Mouse (Mus musculus): ENCODE measurements around the gene A3galt2. TPM values are rescaled to one million over a fixed set of nuclear protein-coding genes. Genes with fewer than 3 reads are reported as not detected.

Gene A3galt2
- polyA plus RNA-seq, 1 experiment from 2014 or later: 0.27 TPM

GRCm38 (mm10) chr4:128803569-128803968 is 48.4 kb downstream of the A3galt2 start:
- Histone ChIP-seq H3K27ac (ENCODE audit: low read length) (no peak overlapping the region), H3K9ac (replicated peaks; ENCODE audit: low read depth, low read length) (no peak overlapping the region), H3K36me3 (ENCODE audit: control insufficient read depth, insufficient read depth, low read length) (no peaks in the 10 kb centered on the region), H3K4me2 (replicated peaks; ENCODE audit: low read depth, low read length) (peak overlapping the region; percentile 95), H3K9me3 (ENCODE audit: control insufficient read depth, low read depth, low read length) (no peaks in the 10 kb centered on the region), H3K4me3 (ENCODE audit: low read depth, low read length) (peak overlapping the region; percentile 79; the same call in 1 of the 2 replicates), H3K4me1 (ENCODE audit: control insufficient read depth, insufficient read depth, low read length) (peaks cover 31% of the 10 kb centered on the region), H3K27me3 (ENCODE audit: control insufficient read depth, insufficient read depth, low read length) (no peaks in the 10 kb centered on the region)
- WGBS: 40% methylated on average over 5 of the region's 5 CpGs
- ATAC-seq (ENCODE audit: insufficient number of reproducible peaks, insufficient read depth, low FRiP score, low read depth): no peak

- Histone ChIP-seq H3K4me2 (replicated peaks; ENCODE audit: low read depth, low read length) (peak overlapping the region; percentile 95), H3K4me3 (ENCODE audit: low read depth, low read length) (peak overlapping the region; percentile 79), H3K27me3 (ENCODE audit: control insufficient read depth, insufficient read depth, low read length) (no peaks in the 10 kb centered on the region), H3K4me1 (ENCODE audit: control insufficient read depth, insufficient read depth, low read length) (peaks cover 24% of the 10 kb centered on the region), H3K36me3 (ENCODE audit: control insufficient read depth, insufficient read depth, low read length) (no peaks in the 10 kb centered on the region), H3K9me3 (ENCODE audit: control insufficient read depth, low read depth, low read length) (no peaks in the 10 kb centered on the region), H3K27ac (ENCODE audit: low read length) (peak overlapping the region; percentile 91; the same call in 1 of the 2 replicates), H3K9ac (replicated peaks; ENCODE audit: low read depth, low read length) (peak overlapping the region; percentile 99)
- no peak for ATAC-seq (ENCODE audit: insufficient number of reproducible peaks, insufficient read depth, low FRiP score, low read depth)
- WGBS: 5% methylated on average over 6 of the region's 6 CpGs
Measured at GRCm38 (mm10) chr4:128804426-128805149, 49.4 kb downstream of the A3galt2 start.

GRCm38 (mm10) chr4:128805150-128806042 is 50.2 kb downstream of the A3galt2 start:
- H3K4me1 ChIP-seq (ENCODE audit: control insufficient read depth, insufficient read depth, low read length): peaks cover 24% of the 10 kb centered on the region
- no peaks in the 10 kb centered on the region for H3K36me3 ChIP-seq (ENCODE audit: control insufficient read depth, insufficient read depth, low read length)
- H3K27me3 ChIP-seq (ENCODE audit: control insufficient read depth, insufficient read depth, low read length): no peaks in the 10 kb centered on the region
- H3K4me3 ChIP-seq (ENCODE audit: low read depth, low read length): peak overlapping the region; percentile 79
- no peaks in the 10 kb centered on the region for H3K9me3 ChIP-seq (ENCODE audit: control insufficient read depth, low read depth, low read length)
- H3K9ac ChIP-seq (replicated peaks; ENCODE audit: low read depth, low read length): peak overlapping the region; percentile 99
- WGBS: under 1% methylated on average over 61 of the region's 74 CpGs
- ATAC-seq (ENCODE audit: insufficient number of reproducible peaks, insufficient read depth, low FRiP score, low read depth): no peak
- peak overlapping the region; percentile 95 for H3K4me2 ChIP-seq (replicated peaks; ENCODE audit: low read depth, low read length)
- H3K27ac ChIP-seq (ENCODE audit: low read length): peak overlapping the region; percentile 91

GRCm38 (mm10) chr4:128806043-128806826 is 51.1 kb downstream of the A3galt2 start, which contains the start of gene Zfp362:
Gene Zfp362, minus strand, starts transcription at chr4:128806045.
- under 1% methylated on average over 69 of the region's 111 CpGs for WGBS
- peak within 1 kb of the TSS; percentile 79 for H3K4me3 ChIP-seq (ENCODE audit: low read depth, low read length)
- H3K27ac ChIP-seq (ENCODE audit: low read length): peak within 1 kb of the TSS; percentile 98
- H3K4me1 ChIP-seq (ENCODE audit: control insufficient read depth, insufficient read depth, low read length): peaks cover 24% of the 10 kb centered on the region
- peak; percentile 60; the same call in 1 of the 2 replicates for ATAC-seq (ENCODE audit: insufficient number of reproducible peaks, insufficient read depth, low FRiP score, low read depth)
- peak within 1 kb of the TSS; percentile 95 for H3K4me2 ChIP-seq (replicated peaks; ENCODE audit: low read depth, low read length)
- H3K27me3 ChIP-seq (ENCODE audit: control insufficient read depth, insufficient read depth, low read length): no peaks in the 10 kb centered on the region
- no peaks in the 10 kb centered on the region for H3K9me3 ChIP-seq (ENCODE audit: control insufficient read depth, low read depth, low read length)
- peak within 1 kb of the TSS; percentile 99 for H3K9ac ChIP-seq (replicated peaks; ENCODE audit: low read depth, low read length)
- no peaks in the 10 kb centered on the region for H3K36me3 ChIP-seq (ENCODE audit: control insufficient read depth, insufficient read depth, low read length)

GRCm38 (mm10) chr4:128806827-128807179 is 51.6 kb downstream of the A3galt2 start:
- peak overlapping the region; percentile 99 for H3K9ac ChIP-seq (replicated peaks; ENCODE audit: low read depth, low read length)
- H3K4me2 ChIP-seq (replicated peaks; ENCODE audit: low read depth, low read length): peak overlapping the region; percentile 95
- H3K4me1 ChIP-seq (ENCODE audit: control insufficient read depth, insufficient read depth, low read length): peaks cover 24% of the 10 kb centered on the region
- ATAC-seq (ENCODE audit: insufficient number of reproducible peaks, insufficient read depth, low FRiP score, low read depth): peak; percentile 62; the same call in 1 of the 2 replicates
- no peaks in the 10 kb centered on the region for H3K9me3 ChIP-seq (ENCODE audit: control insufficient read depth, low read depth, low read length)
- under 1% methylated on average over 14 of the region's 15 CpGs for WGBS
- peak overlapping the region; percentile 98 for H3K27ac ChIP-seq (ENCODE audit: low read length)
- H3K27me3 ChIP-seq (ENCODE audit: control insufficient read depth, insufficient read depth, low read length): no peaks in the 10 kb centered on the region
- H3K4me3 ChIP-seq (ENCODE audit: low read depth, low read length): peak overlapping the region; percentile 79
- H3K36me3 ChIP-seq (ENCODE audit: control insufficient read depth, insufficient read depth, low read length): no peaks in the 10 kb centered on the region

GRCm38 (mm10) chr4:128811382-128812056 is 56.4 kb downstream of the A3galt2 start:
- H3K4me2 ChIP-seq (replicated peaks; ENCODE audit: low read depth, low read length): peak overlapping the region; percentile 46
- H3K9ac ChIP-seq (replicated peaks; ENCODE audit: low read depth, low read length): peak overlapping the region; percentile 54
- no peaks in the 10 kb centered on the region for H3K36me3 ChIP-seq (ENCODE audit: control insufficient read depth, insufficient read depth, low read length)
- H3K27me3 ChIP-seq (ENCODE audit: control insufficient read depth, insufficient read depth, low read length): no peaks in the 10 kb centered on the region
- peak overlapping the region; percentile 54 for H3K4me3 ChIP-seq (ENCODE audit: low read depth, low read length)
- ATAC-seq (ENCODE audit: insufficient number of reproducible peaks, insufficient read depth, low FRiP score, low read depth): peak; percentile 88
- WGBS: 10% methylated on average over 16 of the region's 16 CpGs
- no peaks in the 10 kb centered on the region for H3K9me3 ChIP-seq (ENCODE audit: control insufficient read depth, low read depth, low read length)
- peak overlapping the region; percentile 49; the same call in 1 of the 2 replicates for H3K27ac ChIP-seq (ENCODE audit: low read length)
- H3K4me1 ChIP-seq (ENCODE audit: control insufficient read depth, insufficient read depth, low read length): 0 out of 2 replicates have a peak, but pooled peaks cover 4% of the 10 kb centered on the region

GRCm38 (mm10) chr4:128817011-128817410 is 61.8 kb downstream of the A3galt2 start:
- Histone ChIP-seq H3K9ac (replicated peaks; ENCODE audit: low read depth, low read length) (no peak overlapping the region), H3K4me1 (ENCODE audit: control insufficient read depth, insufficient read depth, low read length) (0 out of 2 replicates have a peak, but pooled peaks cover 6% of the 10 kb centered on the region), H3K4me2 (replicated peaks; ENCODE audit: low read depth, low read length) (no peak overlapping the region), H3K9me3 (ENCODE audit: control insufficient read depth, low read depth, low read length) (no peaks in the 10 kb centered on the region), H3K27me3 (ENCODE audit: control insufficient read depth, insufficient read depth, low read length) (no peaks in the 10 kb centered on the region), H3K27ac (ENCODE audit: low read length) (no peak overlapping the region), H3K36me3 (ENCODE audit: control insufficient read depth, insufficient read depth, low read length) (no peaks in the 10 kb centered on the region), H3K4me3 (ENCODE audit: low read depth, low read length) (no peak overlapping the region)
- no peak for ATAC-seq (ENCODE audit: insufficient number of reproducible peaks, insufficient read depth, low FRiP score, low read depth)
- 46% methylated on average over 7 of the region's 7 CpGs for WGBS
